Mouse (Mus musculus): ENCODE data around the gene Depdc5. TPM values are rescaled to one million over a fixed set of nuclear protein-coding genes. Genes with fewer than 3 reads are reported as not detected.

Depdc5 gene
- polyA plus RNA-seq, 1 experiment, result 15.5 TPM

DNA sequence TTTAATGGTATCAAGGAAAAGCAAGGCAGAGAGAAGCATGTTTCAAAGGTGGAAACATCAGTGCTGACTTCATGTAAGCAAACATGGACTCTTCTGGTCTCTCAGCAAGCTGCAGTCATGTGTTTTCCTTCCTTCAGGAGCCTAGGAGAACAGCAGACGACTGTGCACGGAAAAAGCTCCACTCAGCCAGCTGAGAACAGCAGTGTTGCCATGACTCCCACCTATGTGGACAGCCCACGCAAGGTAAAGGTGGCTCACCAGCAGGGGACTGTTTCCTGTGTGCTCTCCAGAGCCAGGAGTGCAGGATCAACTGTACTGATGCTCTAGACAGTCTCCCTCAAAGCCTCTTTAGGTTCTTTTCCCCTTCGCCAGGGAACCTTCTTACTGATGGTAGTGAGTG, 92.2 kb downstream of the Depdc5 start:
- TF ChIP-seq POLR2AphosphoS2 (IDR thresholded peaks at IDR 0.05; ENCODE audit: insufficient read length, low read depth) (no peak), SRF (IDR thresholded peaks at IDR 0.05; ENCODE audit: control insufficient read depth, insufficient read length, low read depth) (no peak), USF1 (IDR thresholded peaks at IDR 0.05; ENCODE audit: low read depth) (no peak), TCF3 (IDR thresholded peaks at IDR 0.05; ENCODE audit: insufficient read length, low read depth) (no peak), MYOG (IDR thresholded peaks at IDR 0.05; ENCODE audit: control insufficient read depth in 1 of 3, insufficient read depth in 1 of 3, insufficient read length in 2 of 3, low read depth in 2 of 3) (no peak), MYOD1 (IDR thresholded peaks at IDR 0.05; ENCODE audit: control insufficient read depth in 1 of 3, insufficient read length in 2 of 3, low read depth in 2 of 3) (no peak), CEBPB (IDR thresholded peaks at IDR 0.05; ENCODE audit: insufficient read depth, poor library complexity, severe bottlenecking) (no peak), POLR2A (IDR thresholded peaks at IDR 0.05; ENCODE audit: insufficient read length, low read depth) (no peak), REST (IDR thresholded peaks at IDR 0.05; ENCODE audit: insufficient read depth, insufficient read length) (no peak), MAX (IDR thresholded peaks at IDR 0.05; ENCODE audit: low read depth) (no peak), TCF12 (IDR thresholded peaks at IDR 0.05; ENCODE audit: insufficient read depth, poor library complexity, severe bottlenecking) (no peak), E2F4 (IDR thresholded peaks at IDR 0.05; ENCODE audit: insufficient read depth) (no peak)
- Histone ChIP-seq H3K4me3 (no peak overlapping the region), H3ac (ENCODE audit: control insufficient read depth, insufficient read length) (no peak overlapping the region), H3K79me2 (ENCODE audit: control insufficient read depth, insufficient read depth) (no peaks in the 10 kb centered on the region), H3K36me3 (ENCODE audit: control insufficient read depth, insufficient read depth) (peaks cover 4% of the 10 kb centered on the region), H3K27me3 (ENCODE audit: control insufficient read depth, insufficient read depth, insufficient read length) (no peaks in the 10 kb centered on the region), H3K4me2 (ENCODE audit: low read depth) (no peak overlapping the region)

DNA sequence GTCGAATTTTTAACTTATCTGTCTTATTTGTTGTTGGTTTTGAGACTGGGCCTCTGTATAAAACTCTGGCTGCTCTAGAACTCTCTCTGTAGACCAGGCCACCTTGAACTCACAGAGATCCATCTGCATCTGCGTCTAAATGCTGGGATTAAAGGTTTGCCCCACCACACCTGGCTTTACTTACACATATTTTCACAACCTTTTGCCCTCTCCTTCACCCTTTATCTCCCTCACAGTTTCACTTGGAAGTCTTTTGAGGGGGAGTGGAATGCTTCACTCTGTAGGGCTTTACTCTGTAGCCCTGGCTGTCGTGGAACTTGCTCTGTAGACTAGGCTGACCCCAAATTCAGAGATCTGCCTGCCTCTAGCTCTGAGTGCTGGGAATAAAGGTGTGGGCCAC, 98.1 kb downstream of the Depdc5 start:
- Histone ChIP-seq H3K36me3 (ENCODE audit: control insufficient read depth, insufficient read depth) (peaks cover 4% of the 10 kb centered on the region), H3K4me2 (ENCODE audit: low read depth) (no peak overlapping the region), H3K79me2 (ENCODE audit: control insufficient read depth, insufficient read depth) (no peaks in the 10 kb centered on the region), H3K4me3 (no peak overlapping the region), H3K27me3 (ENCODE audit: control insufficient read depth, insufficient read depth, insufficient read length) (no peaks in the 10 kb centered on the region), H3ac (ENCODE audit: control insufficient read depth, insufficient read length) (no peak overlapping the region)
- TF ChIP-seq TCF3 (IDR thresholded peaks at IDR 0.05; ENCODE audit: insufficient read length, low read depth), result no peak

DNA sequence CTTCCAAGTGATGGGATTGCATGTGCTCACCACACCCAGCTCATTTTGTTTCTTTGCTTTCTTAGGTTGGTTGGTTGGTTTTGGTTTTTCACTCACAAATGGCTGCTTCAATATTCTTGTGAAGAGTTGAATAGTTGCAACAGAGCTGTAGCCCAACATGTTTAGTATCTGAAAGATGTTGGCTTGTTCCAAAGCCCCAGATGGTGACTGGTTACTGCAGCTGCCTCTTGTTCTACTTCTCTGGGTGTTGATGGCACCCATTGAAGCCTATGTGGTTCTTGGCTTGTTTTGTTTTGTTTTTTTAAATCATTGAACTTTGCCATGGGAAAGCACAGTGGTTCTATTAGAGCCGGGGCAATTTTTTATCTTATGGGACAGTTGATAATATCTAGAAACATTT, 99.1 kb downstream of the Depdc5 start:
- no peak overlapping the region for H3ac ChIP-seq (ENCODE audit: control insufficient read depth, insufficient read length)
- no peaks in the 10 kb centered on the region for H3K79me2 ChIP-seq (ENCODE audit: control insufficient read depth, insufficient read depth)
- no peaks in the 10 kb centered on the region for H3K27me3 ChIP-seq (ENCODE audit: control insufficient read depth, insufficient read depth, insufficient read length)
- H3K36me3 ChIP-seq (ENCODE audit: control insufficient read depth, insufficient read depth), result peaks cover 4% of the 10 kb centered on the region
- no peak overlapping the region for H3K4me2 ChIP-seq (ENCODE audit: low read depth)
- H3K4me3 ChIP-seq, result no peak overlapping the region
- TF ChIP-seq CEBPB (IDR thresholded peaks at IDR 0.05; ENCODE audit: insufficient read depth, poor library complexity, severe bottlenecking) (no peak), POLR2AphosphoS2 (IDR thresholded peaks at IDR 0.05; ENCODE audit: insufficient read length, low read depth) (no peak), MYOG (IDR thresholded peaks at IDR 0.05; ENCODE audit: control insufficient read depth in 1 of 3, insufficient read depth in 1 of 3, insufficient read length in 2 of 3, low read depth in 2 of 3) (no peak), E2F4 (IDR thresholded peaks at IDR 0.05; ENCODE audit: insufficient read depth) (no peak), REST (IDR thresholded peaks at IDR 0.05; ENCODE audit: insufficient read depth, insufficient read length) (no peak), USF1 (IDR thresholded peaks at IDR 0.05; ENCODE audit: low read depth) (no peak), SRF (IDR thresholded peaks at IDR 0.05; ENCODE audit: control insufficient read depth, insufficient read length, low read depth) (no peak)

DNA sequence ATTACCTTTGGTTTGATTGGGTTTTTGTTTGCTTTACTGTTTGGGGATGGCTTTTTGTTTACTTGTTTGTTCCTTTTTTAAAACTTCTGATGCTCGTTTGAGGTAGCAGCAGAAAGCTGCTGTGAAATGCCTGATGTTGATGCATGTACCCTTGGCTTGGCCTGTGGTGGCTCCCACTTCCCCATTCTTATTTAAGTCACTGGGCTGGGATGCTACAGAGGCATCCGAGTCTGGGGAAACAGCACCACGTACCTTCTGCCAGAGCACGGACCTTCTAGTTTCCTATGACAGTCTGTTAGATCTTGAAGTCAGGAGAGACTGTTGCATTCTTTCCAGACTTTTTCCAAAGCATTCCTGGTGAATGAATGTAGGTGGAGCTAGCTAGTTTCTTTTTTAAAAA, 113.0 kb downstream of the Depdc5 start:
- Histone ChIP-seq H3K79me2 (ENCODE audit: control insufficient read depth, insufficient read depth) (no peaks in the 10 kb centered on the region), H3K27me3 (ENCODE audit: control insufficient read depth, insufficient read depth, insufficient read length) (no peaks in the 10 kb centered on the region), H3K4me2 (ENCODE audit: low read depth) (no peak overlapping the region), H3K4me3 (no peak overlapping the region), H3ac (ENCODE audit: control insufficient read depth, insufficient read length) (no peak overlapping the region), H3K36me3 (ENCODE audit: control insufficient read depth, insufficient read depth) (peaks cover 8% of the 10 kb centered on the region)
- TF ChIP-seq TCF3 (IDR thresholded peaks at IDR 0.05; ENCODE audit: insufficient read length, low read depth) (no peak), MYOD1 (IDR thresholded peaks at IDR 0.05; ENCODE audit: control insufficient read depth in 1 of 3, insufficient read length in 2 of 3, low read depth in 2 of 3) (no peak), USF1 (IDR thresholded peaks at IDR 0.05; ENCODE audit: low read depth) (no peak), POLR2AphosphoS2 (IDR thresholded peaks at IDR 0.05; ENCODE audit: insufficient read length, low read depth) (no peak), POLR2A (IDR thresholded peaks at IDR 0.05; ENCODE audit: insufficient read length, low read depth) (no peak), MYOG (IDR thresholded peaks at IDR 0.05; ENCODE audit: control insufficient read depth in 1 of 3, insufficient read depth in 1 of 3, insufficient read length in 2 of 3, low read depth in 2 of 3) (no peak), E2F4 (IDR thresholded peaks at IDR 0.05; ENCODE audit: insufficient read depth) (no peak), REST (IDR thresholded peaks at IDR 0.05; ENCODE audit: insufficient read depth, insufficient read length) (no peak), TCF12 (IDR thresholded peaks at IDR 0.05; ENCODE audit: insufficient read depth, poor library complexity, severe bottlenecking) (no peak)

DNA sequence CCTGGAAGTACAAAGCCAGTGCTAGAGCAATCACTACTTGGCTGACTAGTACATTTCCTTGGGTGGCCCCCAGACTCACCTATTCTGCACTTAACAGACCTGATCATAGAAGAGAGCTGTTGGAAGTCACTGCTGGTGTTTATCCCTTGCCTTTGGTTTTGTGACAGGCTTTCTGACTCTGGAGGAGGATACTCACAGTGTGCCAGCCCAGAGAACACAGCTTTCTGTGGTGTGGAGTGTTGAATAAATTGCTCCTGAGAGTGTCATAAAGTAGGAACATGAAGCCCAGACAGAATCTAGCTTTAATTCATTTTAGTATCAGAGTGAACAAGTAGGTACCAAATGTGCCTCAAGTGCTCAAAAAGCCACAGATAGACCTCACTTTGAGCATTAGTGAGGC, 113.7 kb downstream of the Depdc5 start:
- Histone ChIP-seq H3K36me3 (ENCODE audit: control insufficient read depth, insufficient read depth) (peaks cover 8% of the 10 kb centered on the region), H3K27me3 (ENCODE audit: control insufficient read depth, insufficient read depth, insufficient read length) (no peaks in the 10 kb centered on the region)

More for the DNA sequence above, 113.7 kb downstream of the Depdc5 start:
- TF ChIP-seq TCF12 (IDR thresholded peaks at IDR 0.05; ENCODE audit: insufficient read depth, poor library complexity, severe bottlenecking) (no peak), POLR2AphosphoS2 (IDR thresholded peaks at IDR 0.05; ENCODE audit: insufficient read length, low read depth) (no peak), SRF (IDR thresholded peaks at IDR 0.05; ENCODE audit: control insufficient read depth, insufficient read length, low read depth) (no peak), USF1 (IDR thresholded peaks at IDR 0.05; ENCODE audit: low read depth) (no peak), MYOG (IDR thresholded peaks at IDR 0.05; ENCODE audit: control insufficient read depth in 1 of 3, insufficient read depth in 1 of 3, insufficient read length in 2 of 3, low read depth in 2 of 3) (no peak), TCF3 (IDR thresholded peaks at IDR 0.05; ENCODE audit: insufficient read length, low read depth) (no peak)
- Histone ChIP-seq H3K4me3 (no peak overlapping the region), H3ac (ENCODE audit: control insufficient read depth, insufficient read length) (no peak overlapping the region), H3K79me2 (ENCODE audit: control insufficient read depth, insufficient read depth) (no peaks in the 10 kb centered on the region), H3K4me2 (ENCODE audit: low read depth) (no peak overlapping the region)

All from myocyte (in vitro differentiated cells).